Mouse (Mus musculus) neural tube, embryonic 15.5 days (tissue): ENCODE measurements around the gene Cabp4. TPM values are rescaled to one million over a fixed set of nuclear protein-coding genes. Genes with fewer than 3 reads are reported as not detected.

ENCODE experiments used
- ATAC-seq: fragments of 200-750 bp; cut with Nextera tagmentation; 2 replicates; pipeline ENCODE4 v1.8.0; 2017; ENCODE audit warnings: mild to moderate bottlenecking, moderate TSS enrichment, moderate library complexity; ENCODE audit not compliant: low FRiP score
- H3K27ac ChIP-seq: fragments of 300-500 bp; sonication (generic); replicated peaks from 2 replicates; pipeline ENCODE4 v1.5.1; 2015; ENCODE audit warnings: mild to moderate bottlenecking, inconsistent platforms
- H3K27me3 ChIP-seq: fragments of 300-500 bp; sonication (generic); replicated peaks from 2 replicates; pipeline ENCODE4 v1.6.1; 2015; ENCODE audit warnings: inconsistent platforms
- H3K36me3 ChIP-seq: fragments of 300-500 bp; sonication (generic); 2 replicates; pipeline ENCODE4 v1.6.1; 2015; ENCODE audit warnings: inconsistent platforms
- H3K4me1 ChIP-seq: fragments of 300-500 bp; sonication (generic); 2 replicates; pipeline ENCODE4 v1.6.1; 2015; ENCODE audit warnings: inconsistent platforms
- H3K4me2 ChIP-seq: fragments of 300-500 bp; sonication (generic); 2 replicates; pipeline ENCODE4 v1.6.1; 2015; ENCODE audit warnings: inconsistent platforms, mild to moderate bottlenecking, moderate library complexity
- H3K4me3 ChIP-seq: fragments of 300-500 bp; sonication (generic); replicated peaks from 2 replicates; pipeline ENCODE4 v1.5.1; 2015; ENCODE audit warnings: mild to moderate bottlenecking, inconsistent platforms
- H3K9ac ChIP-seq: fragments of 300-500 bp; sonication (generic); replicated peaks from 2 replicates; pipeline ENCODE4 v1.6.1; 2015; ENCODE audit warnings: mild to moderate bottlenecking, inconsistent platforms
- H3K9me3 ChIP-seq: fragments of 300-500 bp; sonication (generic); replicated peaks from 2 replicates; pipeline ENCODE4 v1.6.1; 2016; ENCODE audit warnings: inconsistent platforms
- WGBS: fragments of 180-500 bp; shearing (Covaris S2); methylation state at CpG from one replicate; pipeline ENCODE4 v1.1.7; 2015; ENCODE audit warnings: mixed read lengths; 5-methylcytosine and 5-hydroxymethylcytosine counted together
- polyA plus RNA-seq: library from polyadenylated mRNA; unstranded; fragments of >200 nt; fragmentation: Nextera tagmentation; extraction: Ambion mirVana; gene quantifications from 2 replicates; pipeline ENCODE4 v1.2.1, GENCODE M21; 2015

The Cabp4 gene
- 0.20 and 0.28 TPM in 2 replicates for polyA plus RNA-seq

DNA sequence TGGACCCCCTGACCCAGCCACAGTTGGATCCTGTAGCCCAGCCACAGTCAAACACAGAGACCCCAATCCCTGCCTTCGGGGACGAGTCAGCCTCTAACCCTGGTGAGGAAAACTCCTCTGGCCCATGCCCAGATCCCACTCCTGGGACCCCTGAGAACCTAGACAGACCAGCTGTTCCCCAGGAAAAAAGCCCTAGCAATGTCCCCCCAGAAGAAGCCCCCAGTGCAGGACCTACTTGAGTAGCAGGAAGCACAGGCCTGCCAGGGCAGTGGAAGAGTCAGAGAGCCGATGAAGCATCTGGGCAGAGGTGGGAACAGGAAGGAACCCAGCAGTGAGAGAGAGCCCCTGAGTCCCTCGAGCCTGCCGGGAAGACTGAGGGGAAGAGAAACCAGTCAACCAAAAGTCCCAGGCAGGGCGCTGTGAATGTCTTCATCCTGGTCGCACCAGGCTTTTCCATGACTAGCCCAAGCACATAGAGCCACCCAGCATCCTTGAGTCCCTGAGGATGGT is at the start of gene Cabp4:
Gene Cabp4 (minus strand): TSS at position 275 of the 510 bp plus-strand sequence.
- Histone ChIP-seq H3K27me3 (no peaks in the 10 kb centered on the region), H3K27ac (no peak within 1 kb of the TSS), H3K9me3 (no peaks in the 10 kb centered on the region), H3K36me3 (no peaks in the 10 kb centered on the region), H3K4me3 (no peak within 1 kb of the TSS), H3K4me1 (peaks cover 14% of the 10 kb centered on the region), H3K4me2 (no peak within 1 kb of the TSS), H3K9ac (no peak within 1 kb of the TSS)
- no peak for ATAC-seq
- WGBS, result 82% methylated on average over 7 of the region's 7 CpGs

DNA sequence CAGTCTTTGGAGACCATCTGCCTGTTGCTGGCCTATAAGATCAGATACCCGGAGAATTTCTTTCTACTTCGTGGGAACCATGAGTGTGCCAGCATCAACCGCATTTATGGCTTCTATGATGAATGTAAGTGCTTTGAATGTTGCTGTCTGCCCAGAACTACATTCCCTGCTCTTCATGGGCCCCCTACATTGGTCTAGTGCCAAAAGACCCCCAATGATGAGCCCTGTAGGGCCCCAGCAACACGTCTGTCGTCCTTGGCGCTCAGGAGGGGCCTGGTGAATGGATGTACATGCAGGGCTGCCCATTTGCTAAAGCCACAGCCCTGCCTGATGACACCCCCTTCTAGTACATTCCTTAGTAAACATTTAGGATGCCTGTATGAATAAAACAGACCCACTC is 49.3 kb upstream of the Cabp4 start:
- peak overlapping the region; percentile 94 for H3K27ac ChIP-seq
- H3K4me3 ChIP-seq, result peak overlapping the region; percentile 97
- ATAC-seq, result no peak
- no peaks in the 10 kb centered on the region for H3K9me3 ChIP-seq
- 58% methylated on average over 6 of the region's 6 CpGs for WGBS
- H3K27me3 ChIP-seq, result no peaks in the 10 kb centered on the region
- H3K4me2 ChIP-seq, result peak overlapping the region; percentile 93
- H3K36me3 ChIP-seq, result peaks cover 42% of the 10 kb centered on the region
- H3K4me1 ChIP-seq, result peaks cover 50% of the 10 kb centered on the region
- H3K9ac ChIP-seq, result peak overlapping the region; percentile 99

DNA sequence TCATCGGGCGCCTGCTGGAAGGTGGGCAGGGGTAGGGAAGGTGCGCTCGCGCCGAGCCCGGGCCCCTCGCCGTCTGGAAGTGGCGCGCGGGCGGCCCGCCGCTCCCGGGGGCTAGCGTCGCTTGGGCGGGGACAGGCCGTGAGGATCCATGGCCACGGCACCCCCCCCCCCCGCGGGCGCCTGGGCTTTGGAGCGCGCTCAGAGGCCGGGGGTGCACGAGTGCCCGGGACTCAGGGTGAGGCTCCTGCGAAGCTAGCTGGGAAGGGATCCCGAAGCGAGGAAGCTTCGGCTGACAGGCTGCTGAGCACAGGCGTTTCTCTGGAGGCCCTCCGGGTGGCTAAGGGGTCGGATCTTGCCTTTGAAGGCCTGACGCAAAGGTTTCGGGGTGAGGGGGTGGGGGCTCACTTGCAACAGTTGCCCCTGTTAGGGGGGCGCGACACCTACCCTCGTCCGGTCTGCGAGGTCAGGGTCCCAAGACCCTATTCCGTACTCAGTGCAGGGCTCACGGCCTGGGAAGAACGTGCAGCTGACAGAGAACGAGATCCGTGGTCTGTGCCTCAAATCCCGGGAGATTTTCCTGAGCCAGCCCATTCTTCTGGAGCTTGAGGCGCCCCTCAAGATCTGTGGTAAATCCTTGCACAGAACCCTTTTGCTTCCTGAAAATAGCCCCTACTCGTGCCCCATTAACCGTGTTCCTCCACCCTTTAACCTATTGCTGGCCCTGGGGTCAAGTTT is 48.6 kb upstream of the Cabp4 start:
- ATAC-seq, result peak; percentile 62
- Histone ChIP-seq H3K27me3 (no peaks in the 10 kb centered on the region), H3K36me3 (peaks cover 41% of the 10 kb centered on the region), H3K4me1 (peaks cover 50% of the 10 kb centered on the region), H3K27ac (peak overlapping the region; percentile 94), H3K9me3 (no peaks in the 10 kb centered on the region), H3K9ac (peak overlapping the region; percentile 99), H3K4me2 (peak overlapping the region; percentile 93), H3K4me3 (peak overlapping the region; percentile 97)
- WGBS, result under 1% methylated on average over 44 of the region's 52 CpGs

- Histone ChIP-seq H3K4me2 (peak within 1 kb of the TSS; percentile 93), H3K9me3 (no peaks in the 10 kb centered on the region), H3K9ac (peak within 1 kb of the TSS; percentile 99), H3K27me3 (no peaks in the 10 kb centered on the region), H3K4me3 (peak within 1 kb of the TSS; percentile 97), H3K27ac (peak within 1 kb of the TSS; percentile 94), H3K36me3 (peaks cover 34% of the 10 kb centered on the region), H3K4me1 (peaks cover 48% of the 10 kb centered on the region)
- peak; percentile 92 for ATAC-seq
- WGBS, result 4% methylated on average over 45 of the region's 47 CpGs
These were observed 47.9 kb upstream of the Cabp4 start, which contains the start of gene Ppp1ca for GRCm38 (mm10) chr19:4191528-4192250. Ppp1ca (plus strand) TSS chr19:4192065.

DNA sequence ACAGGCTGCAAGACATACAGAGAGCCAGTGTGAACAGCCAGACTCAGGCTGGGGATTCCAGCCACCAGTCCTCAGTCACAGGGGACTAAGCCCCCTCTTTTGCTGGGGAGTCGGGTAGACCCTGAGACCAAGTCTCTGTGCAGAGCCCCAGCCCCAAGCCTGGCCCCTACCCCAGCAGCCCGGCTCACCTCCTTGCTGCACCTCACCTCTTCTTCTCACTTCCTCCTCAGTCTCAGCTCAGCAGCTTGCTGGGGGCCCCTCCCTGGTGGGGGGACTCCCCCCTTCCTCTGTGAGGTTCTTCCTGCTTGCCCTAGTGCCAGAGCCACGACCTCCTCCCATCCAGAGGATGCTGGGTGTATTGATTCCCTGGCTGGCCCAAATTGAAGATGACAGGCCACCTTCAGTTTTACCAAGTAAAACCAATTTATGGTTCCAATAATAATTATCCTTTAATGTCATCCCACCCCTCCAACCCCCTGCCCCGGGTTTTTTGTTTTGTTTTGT is 47.0 kb upstream of the Cabp4 start, which contains the start of gene Tbc1d10c:
Gene Tbc1d10c (minus strand): TSS at position 454 of the 504 bp plus-strand sequence.
- Histone ChIP-seq H3K27ac (peak within 1 kb of the TSS; percentile 94), H3K4me2 (peak within 1 kb of the TSS; percentile 93), H3K36me3 (peaks cover 26% of the 10 kb centered on the region), H3K9me3 (no peaks in the 10 kb centered on the region), H3K4me1 (peaks cover 40% of the 10 kb centered on the region), H3K9ac (peak within 1 kb of the TSS; percentile 99), H3K27me3 (no peaks in the 10 kb centered on the region), H3K4me3 (peak within 1 kb of the TSS; percentile 97)
- 68% methylated on average over 4 of the region's 4 CpGs for WGBS
- ATAC-seq, result no peak

- no peak overlapping the region for H3K4me3 ChIP-seq
- no peak for ATAC-seq
- peaks cover 32% of the 10 kb centered on the region for H3K4me1 ChIP-seq
- H3K27ac ChIP-seq, result no peak overlapping the region
- H3K36me3 ChIP-seq, result peaks cover 9% of the 10 kb centered on the region
- H3K9me3 ChIP-seq, result no peaks in the 10 kb centered on the region
- no peaks in the 10 kb centered on the region for H3K27me3 ChIP-seq
- H3K9ac ChIP-seq, result no peak overlapping the region; the same call in 1 of the 2 replicates
- 83% methylated on average over 12 of the region's 12 CpGs for WGBS
- H3K4me2 ChIP-seq, result no peak overlapping the region
These were observed 45.3 kb upstream of the Cabp4 start for GRCm38 (mm10) chr19:4189051-4189620.

DNA sequence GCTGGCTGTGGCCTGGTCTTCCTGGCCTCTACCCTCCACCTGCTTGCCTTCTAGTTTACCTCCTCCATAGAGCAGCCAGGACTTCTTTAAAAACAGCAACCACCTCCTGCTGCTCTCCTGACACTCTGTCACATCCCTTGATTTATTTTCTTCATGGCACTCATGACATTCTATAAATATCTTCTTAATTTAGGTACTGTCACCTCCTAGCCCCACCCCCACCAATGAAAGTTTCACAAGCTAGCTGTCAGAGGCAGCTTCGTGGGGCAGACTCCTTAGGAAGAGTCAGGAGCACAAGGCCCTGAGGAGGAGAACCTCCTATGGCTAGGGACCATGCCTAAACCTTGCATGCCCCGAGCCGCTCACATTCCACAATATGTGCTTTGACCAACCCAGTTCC is 43.5 kb upstream of the Cabp4 start:
- no peak for ATAC-seq
- no peak overlapping the region for H3K9ac ChIP-seq
- H3K27me3 ChIP-seq, result no peaks in the 10 kb centered on the region
- H3K36me3 ChIP-seq, result no peaks in the 10 kb centered on the region
- no peak overlapping the region for H3K4me3 ChIP-seq
- no peak overlapping the region for H3K27ac ChIP-seq
- 72% methylated on average over 3 of the region's 3 CpGs for WGBS
- H3K4me2 ChIP-seq, result no peak overlapping the region
- peaks cover 17% of the 10 kb centered on the region for H3K4me1 ChIP-seq
- H3K9me3 ChIP-seq, result no peaks in the 10 kb centered on the region

GRCm38 (mm10) chr19:4184976-4185975 is 41.4 kb upstream of the Cabp4 start:
- H3K27me3 ChIP-seq, result no peaks in the 10 kb centered on the region
- H3K9me3 ChIP-seq, result no peaks in the 10 kb centered on the region
- WGBS, result 63% methylated on average over 15 of the region's 15 CpGs
- no peak for ATAC-seq
- no peaks in the 10 kb centered on the region for H3K36me3 ChIP-seq
- H3K4me1 ChIP-seq, result peaks cover 15% of the 10 kb centered on the region; the same call in 1 of the 2 replicates
- no peak overlapping the region for H3K27ac ChIP-seq
- H3K4me3 ChIP-seq, result no peak overlapping the region
- no peak overlapping the region for H3K9ac ChIP-seq
- no peak overlapping the region for H3K4me2 ChIP-seq

DNA sequence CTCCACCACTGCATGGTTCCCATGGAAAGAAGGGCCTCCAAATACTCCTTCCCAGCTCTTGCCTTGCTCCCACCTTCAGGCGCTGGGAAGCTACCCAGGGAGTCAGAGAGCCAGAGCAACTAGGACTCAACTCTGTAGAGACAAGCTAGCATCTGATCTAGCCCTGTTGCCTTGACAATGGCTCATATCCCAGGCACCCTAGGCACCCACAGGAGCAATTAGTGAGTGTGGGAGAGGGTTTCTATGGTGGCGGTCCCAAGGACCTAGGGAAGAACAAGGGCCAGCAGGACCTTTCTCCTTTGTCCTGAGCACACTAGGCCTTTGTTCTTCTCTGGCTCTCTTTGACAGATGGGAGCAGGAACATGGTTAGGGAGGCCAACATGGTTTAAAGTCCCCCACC is 39.9 kb upstream of the Cabp4 start:
- WGBS, result 69% methylated on average over 2 of the region's 2 CpGs
- ATAC-seq, result no peak
- H3K27me3 ChIP-seq, result no peaks in the 10 kb centered on the region

DNA sequence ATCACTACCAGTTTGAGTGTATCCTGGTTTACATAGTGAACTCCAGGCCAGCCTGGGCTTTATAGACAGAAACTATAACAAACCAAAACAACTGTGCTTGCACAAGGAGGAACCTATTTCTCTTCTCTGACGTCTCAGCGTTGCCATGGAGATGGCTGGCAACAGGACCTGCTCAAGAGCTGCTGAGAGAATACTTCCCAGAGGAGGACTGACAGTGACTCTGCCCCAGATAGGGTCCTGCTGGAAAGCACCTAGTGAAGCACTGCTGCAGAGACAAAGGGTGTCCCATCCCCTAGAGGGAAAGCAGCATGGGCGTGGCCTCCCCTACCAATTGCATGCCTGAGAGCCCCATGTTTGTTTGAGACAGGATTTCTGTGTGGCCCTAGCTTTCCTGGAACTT is 38.1 kb upstream of the Cabp4 start:
- Histone ChIP-seq H3K9me3 (no peaks in the 10 kb centered on the region), H3K36me3 (no peaks in the 10 kb centered on the region), H3K4me3 (no peak overlapping the region), H3K9ac (no peak overlapping the region), H3K4me2 (no peak overlapping the region), H3K27ac (no peak overlapping the region), H3K27me3 (no peaks in the 10 kb centered on the region), H3K4me1 (peaks cover 15% of the 10 kb centered on the region; the same call in 1 of the 2 replicates)
- 41% methylated on average over 3 of the region's 3 CpGs for WGBS
- ATAC-seq, result no peak

More for the DNA sequence above, 39.9 kb upstream of the Cabp4 start:
- Histone ChIP-seq H3K4me3 (no peak overlapping the region), H3K4me2 (no peak overlapping the region), H3K27ac (no peak overlapping the region), H3K36me3 (no peaks in the 10 kb centered on the region), H3K9me3 (no peaks in the 10 kb centered on the region), H3K4me1 (peaks cover 15% of the 10 kb centered on the region; the same call in 1 of the 2 replicates), H3K9ac (no peak overlapping the region)
